Mouse (Mus musculus) kidney, adult 2 months (tissue): Measurements from ENCODE around the gene Lamb1.

Experiments used
- CTCF ChIP-seq: fragments of 200-500 bp; conservative IDR thresholded peaks from 2 replicates; pipeline ENCODE4 v1.5.1; 2011; ENCODE audit warnings: low read depth, mild to moderate bottlenecking, control low read depth, low read length, moderate library complexity, mixed read lengths; ENCODE audit not compliant: insufficient read depth, insufficient read length
- POLR2A ChIP-seq: fragments of 200-500 bp; IDR thresholded peaks from one replicate; pipeline ENCODE4 v1.6.1; 2011; ENCODE audit warnings: low read depth, low read length, control low read depth

DNA sequence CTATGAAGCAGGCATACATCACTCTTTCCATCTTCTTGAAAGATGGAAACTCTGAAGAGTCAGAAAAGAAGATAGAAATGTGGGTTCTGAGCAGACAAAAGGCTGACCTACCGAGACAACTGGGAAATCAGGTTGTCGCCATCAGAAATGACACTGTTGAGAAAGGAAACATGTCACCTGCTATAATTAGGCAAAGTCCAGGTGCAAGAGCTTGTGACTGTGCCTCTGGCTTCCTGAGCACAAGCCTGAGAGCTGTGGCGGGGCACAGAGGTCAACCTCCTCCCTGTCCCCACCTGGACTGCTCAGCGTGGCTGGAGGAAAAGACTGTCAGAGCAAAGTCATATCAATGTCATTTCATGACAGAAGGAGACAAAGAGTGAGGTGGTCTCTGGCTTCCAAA is 25.2 kb upstream of the Lamb1 start:
- TF ChIP-seq CTCF (no peak), POLR2A (no peak)
